Mouse (Mus musculus) natural killer cell, adult 2 months (primary cell): ENCODE results near the gene Phyh.

Experiments
- DNase-seq, 2 experiments: peaks; one replicate each; pipeline ENCODE4 v3.0.0; 2022; ENCODE audit warnings: low spot score in 2 of 2

Gene Phyh

DNA sequence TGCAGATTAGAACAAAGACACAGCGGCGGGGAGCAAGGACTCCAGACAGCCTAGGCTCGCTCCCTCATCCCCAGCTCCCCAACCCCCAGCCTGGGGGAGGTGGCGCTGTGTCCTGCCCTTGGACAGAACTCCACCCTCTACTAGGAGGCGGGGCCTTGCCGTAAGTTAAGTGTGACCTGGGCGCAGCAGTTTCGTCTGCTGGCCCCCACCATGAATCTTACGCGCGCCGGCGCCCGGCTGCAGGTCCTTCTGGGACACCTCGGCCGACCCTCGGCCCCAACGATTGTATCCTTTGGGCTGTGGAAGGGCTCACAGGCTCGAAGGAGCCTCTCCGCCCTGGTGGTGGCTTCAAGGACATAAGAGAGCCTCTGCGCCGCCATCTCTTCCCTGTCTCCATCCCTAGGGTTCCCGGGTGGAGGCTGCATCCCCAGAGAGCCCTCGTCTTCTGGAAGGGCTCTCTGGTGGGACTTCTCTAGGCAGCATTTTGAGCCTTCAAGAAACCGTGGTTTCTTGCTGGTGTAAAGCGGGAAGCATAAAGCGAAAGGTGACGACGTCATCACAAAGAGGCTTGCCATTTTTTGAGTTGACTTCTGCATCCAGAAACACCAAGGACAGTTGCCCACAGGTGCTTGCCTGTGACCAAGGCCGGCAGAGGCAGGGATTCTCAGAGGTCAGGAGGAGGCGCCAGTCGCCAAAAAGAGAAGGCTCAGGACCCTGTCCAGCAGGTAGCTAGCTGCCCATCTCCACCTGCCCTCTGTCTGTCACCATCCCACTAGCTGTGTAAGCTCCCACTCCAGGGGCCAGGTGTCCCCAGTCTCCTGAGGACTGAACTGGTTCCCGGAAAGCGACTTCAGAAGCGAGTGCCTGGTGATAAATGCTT, at the start of gene Phyh:
Gene Phyh (plus strand): TSS at position 160 of the 880 bp plus-strand sequence.
- DNase-seq, result peak; percentile 65 to 70

DNA sequence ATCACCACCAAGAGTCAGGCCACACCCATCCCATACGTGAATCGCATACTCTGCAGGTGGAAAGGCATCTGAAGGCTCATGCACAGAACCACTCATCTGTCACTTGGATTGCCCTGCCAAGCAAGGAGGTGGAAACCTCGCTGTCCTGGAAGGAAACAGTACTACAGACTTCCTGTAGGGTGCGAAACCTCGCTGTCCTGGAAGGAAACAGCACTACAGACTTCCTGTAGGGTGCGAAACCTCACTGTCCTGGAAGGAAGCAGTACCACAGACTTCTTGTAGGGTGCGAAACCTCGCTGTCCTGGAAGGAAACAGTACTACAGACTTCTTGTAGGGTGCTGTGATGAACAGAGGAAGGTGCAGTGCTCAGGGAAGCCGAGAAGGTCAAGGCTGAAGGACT, 46.1 kb upstream of the Phyh start:
- no peak for DNase-seq

DNA sequence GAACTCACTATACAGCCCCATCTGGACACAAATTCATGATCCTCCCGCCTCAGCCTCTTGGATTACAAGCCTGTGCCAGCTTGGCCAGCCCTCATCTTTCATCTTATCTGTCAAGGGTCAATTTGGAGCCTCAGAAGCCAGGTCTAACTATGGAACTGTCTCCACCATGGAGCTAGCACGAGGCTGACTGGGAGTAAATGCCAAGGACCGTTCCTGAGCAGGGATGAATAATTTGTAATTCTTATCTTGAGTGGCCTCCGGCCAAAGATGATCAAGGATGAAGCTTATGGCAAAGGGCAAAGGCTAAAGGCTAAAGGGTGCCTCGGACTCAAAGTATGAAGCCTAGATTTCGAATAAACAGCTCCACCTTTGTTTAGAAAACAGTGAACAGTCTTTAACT, 45.5 kb upstream of the Phyh start:
- no peak for DNase-seq

- no peak for DNase-seq
These were observed 43.7 kb upstream of the Phyh start for GRCm38 (mm10) chr2:4875090-4875489.

DNA sequence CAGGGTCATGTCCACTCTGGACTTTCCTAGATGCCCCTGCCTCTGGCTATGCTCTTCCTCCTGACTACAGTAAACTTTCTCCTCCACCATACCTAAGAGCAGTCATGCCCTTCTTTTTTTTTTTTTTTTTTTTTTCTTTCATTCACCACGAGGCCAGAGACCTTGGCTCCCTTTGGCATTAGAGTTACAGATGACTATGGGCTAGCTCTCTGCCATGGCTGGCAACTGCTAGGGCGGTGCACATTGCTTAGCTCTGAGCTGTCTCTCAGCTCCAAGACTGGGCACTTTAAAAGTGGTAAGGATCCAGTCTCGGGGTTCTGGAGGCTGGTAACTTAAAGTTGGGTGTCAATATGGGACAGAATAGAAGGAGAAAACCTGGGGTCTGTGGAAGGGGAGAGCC, 42.7 kb upstream of the Phyh start:
- no peak for DNase-seq

DNA sequence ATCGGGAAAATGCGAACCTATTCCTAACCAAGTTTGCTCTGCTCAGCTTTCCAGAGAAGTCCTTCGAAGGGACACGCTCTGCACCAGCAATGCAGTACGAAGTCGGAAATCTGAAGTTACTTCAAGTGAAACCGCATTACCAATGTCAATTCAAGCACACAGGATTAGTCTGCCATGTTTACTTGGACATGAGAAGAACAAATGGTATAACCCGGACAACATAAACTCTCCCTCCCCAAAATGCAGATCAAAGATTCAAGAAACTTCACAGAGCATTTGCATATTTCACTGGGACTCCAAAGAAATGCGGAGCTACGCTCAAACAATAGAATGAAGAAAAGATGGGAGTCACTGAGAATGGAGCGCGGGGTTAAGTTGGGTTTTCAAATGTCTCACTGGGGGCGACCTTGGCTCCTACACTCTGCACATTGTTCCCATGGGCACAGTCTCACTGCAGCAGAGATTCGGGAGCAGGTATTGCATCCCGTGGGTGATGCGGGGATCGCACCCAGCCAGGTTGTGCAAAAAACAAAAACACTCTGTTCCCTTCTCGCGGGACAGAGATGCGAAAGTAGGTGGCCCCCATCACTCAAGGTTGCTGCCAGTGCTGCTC, 38.0 kb upstream of the Phyh start:
- no peak for DNase-seq

DNA sequence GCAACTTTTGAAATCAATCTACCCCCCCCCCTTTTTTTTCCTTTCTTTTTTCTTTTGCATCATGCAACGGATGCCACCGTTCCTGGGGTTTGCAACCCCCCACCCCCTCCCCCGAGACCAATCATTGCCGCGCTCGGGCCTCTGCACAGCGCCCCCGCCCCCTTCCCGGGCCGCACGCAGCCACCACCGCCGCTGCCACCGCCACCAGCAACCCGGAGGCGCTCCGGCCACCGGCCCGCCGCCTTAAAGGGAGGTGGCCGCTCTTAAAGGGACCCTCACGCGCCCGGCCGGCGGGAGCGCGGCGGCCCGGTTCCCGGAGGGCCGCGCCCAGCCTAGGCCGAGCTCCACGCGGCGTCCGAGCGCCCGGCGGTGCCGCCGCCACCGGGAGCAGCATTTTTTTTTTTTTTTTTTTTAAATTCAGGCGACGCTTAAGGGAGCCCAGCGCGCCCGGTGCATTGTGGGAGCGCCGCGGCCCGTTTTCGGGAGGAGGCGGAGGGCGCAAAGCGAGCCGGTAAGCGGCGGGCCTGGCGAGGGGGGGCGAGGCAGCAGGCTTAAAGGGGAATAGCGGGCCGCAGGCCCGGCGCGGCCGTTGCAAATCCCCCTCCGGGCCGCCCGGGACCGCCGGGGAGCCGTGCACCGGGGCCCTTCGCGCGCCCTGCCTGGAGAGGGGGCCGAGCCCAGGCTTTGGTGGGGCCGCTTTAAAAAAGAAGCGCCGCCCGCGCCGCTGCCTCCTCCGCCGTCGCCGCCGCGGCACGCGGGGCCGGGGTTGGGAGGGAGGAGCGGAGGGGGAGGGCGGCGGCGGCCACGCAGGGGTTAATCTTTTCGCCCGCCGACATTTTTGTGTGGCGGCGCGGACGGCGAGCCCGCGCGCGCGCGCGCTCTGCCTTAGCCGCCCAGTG, 37.2 kb upstream of the Phyh start, which contains the start of gene Sephs1:
Gene Sephs1 (plus strand): TSS at position 215 of the 899 bp plus-strand sequence.
- peak; percentile 51 to 72 for DNase-seq

- peak; percentile 26 to 51 for DNase-seq
These were observed 36.5 kb upstream of the Phyh start for GRCm38 (mm10) chr2:4882249-4882791.

DNA sequence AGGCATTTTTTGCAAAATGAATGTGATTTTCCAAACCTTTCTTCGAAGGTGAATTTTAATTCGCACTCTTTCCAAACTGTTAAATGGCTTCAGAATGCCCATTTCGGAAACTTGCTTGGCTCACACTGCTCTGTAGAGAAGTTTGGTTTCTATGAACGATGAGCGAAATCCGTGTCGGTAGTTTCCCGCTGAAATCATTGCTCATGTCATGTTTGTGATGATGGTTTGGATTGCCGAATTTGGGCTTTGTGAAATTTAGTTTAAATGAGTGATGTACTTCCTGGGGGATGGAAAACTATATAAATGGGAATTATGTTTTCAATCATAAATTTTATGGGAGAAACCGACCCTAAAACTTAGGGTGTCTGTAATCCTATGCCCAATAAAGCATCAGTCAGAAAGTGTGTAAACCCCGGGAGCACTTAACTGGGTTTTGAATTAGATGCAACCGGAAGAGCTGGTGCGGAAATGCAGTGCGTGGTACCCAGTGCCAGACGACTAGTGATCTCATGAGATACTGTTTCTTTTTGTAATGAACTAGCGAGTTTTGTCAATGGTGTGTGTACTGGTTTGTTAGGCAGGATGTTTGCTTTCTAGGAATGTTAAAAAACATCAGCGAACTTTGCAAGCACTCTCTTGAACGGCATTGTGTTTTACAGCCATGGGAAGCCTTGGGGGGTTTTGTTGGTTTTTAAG, 35.7 kb upstream of the Phyh start:
- DNase-seq, result peak; percentile 20 to 28

- no peak for DNase-seq
These were observed 31.9 kb upstream of the Phyh start for GRCm38 (mm10) chr2:4886896-4887295.

GRCm38 (mm10) chr2:4895598-4895997, 23.2 kb upstream of the Phyh start:
- DNase-seq, result no peak

- DNase-seq, result no peak
These were observed 21.8 kb upstream of the Phyh start for GRCm38 (mm10) chr2:4896970-4897369.

GRCm38 (mm10) chr2:4900624-4901023, 18.2 kb upstream of the Phyh start:
- no peak for DNase-seq

GRCm38 (mm10) chr2:4902346-4902745, 16.5 kb upstream of the Phyh start:
- no peak for DNase-seq

DNA sequence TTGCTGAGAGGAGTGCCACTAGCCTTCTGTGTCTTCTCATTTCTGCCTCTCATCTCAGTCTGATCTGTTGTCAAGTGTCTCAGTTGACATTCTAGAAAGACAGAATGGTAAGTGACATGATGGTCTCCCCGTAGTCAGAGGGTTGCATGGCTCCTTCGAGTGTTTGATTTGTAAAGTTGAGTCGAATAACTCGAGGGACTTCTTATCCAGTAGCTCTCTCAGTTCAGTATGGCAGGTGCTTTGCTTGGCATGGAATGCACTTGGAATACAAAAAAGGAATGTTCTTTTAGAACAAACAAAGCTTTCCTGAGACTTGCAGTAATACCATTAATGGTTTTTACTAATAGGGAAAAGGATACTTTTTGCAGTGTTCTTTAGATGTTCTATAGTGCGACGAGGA, 11.7 kb upstream of the Phyh start:
- DNase-seq, result no peak

DNA sequence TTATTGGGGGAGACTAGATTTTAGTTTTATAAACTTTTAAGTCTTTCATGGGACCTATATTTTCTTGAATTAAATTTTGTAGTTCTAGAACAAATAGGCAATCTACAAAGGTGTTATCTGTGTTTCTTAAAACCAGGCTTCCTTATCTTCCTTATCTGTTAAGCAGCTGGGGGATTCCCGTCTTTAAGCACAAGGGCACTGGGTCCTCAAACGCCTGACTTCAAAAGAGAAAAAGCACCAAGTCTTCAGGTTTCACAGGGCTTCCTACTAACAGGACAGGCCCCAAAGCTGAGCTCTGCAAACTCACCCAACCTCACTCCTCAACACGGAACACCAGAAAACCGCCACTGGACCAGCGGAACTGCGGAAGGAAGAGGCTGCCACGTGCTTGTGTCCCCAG, 10.9 kb upstream of the Phyh start:
- no peak for DNase-seq

DNA sequence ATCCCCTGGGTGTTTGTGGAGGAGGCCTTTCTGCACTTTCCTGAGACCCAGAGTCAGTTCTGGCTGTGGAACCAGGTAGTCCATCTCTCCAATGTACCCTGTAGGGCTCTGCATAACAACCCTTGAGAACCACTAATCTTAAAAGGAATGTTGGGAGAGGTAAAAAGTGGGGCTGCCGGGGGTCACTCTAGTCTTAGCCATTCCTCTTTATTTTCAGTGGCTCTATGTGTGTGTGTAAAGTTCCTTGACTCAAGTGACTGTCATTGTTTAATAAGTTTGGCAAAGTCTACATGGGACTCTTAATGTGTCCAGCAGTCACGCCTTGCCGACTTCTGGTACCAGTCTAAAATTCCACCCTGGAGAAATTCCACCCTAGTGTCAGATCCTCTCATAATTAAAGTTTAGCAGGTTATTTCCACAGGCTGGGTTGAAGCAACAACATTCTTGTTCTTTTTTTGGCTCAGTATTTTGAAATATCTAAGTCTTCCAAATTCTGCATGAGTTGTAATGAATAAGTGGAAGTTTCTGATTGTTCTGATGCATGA, 10.0 kb upstream of the Phyh start:
- DNase-seq, result no peak

GRCm38 (mm10) chr2:4909909-4910308, 8.9 kb upstream of the Phyh start:
- no peak for DNase-seq

DNA sequence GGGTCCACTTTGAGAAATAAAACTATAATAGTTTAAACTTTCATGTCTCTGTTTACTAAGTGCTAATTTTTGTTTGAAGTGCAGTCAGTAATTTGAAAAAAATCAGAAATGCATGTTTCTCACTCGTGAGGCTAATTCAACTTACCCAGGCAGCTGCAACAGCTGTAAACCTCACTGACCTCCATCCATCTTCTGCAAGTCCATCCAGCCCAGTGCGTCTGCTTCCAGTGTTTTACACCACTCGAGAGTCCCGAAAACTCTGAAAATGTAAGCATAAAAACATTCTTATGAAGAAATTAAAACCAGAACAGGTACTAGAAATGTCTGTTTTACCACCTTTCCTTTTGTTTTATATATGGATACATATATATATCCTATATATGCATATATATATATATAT, 8.3 kb upstream of the Phyh start:
- no peak for DNase-seq

DNA sequence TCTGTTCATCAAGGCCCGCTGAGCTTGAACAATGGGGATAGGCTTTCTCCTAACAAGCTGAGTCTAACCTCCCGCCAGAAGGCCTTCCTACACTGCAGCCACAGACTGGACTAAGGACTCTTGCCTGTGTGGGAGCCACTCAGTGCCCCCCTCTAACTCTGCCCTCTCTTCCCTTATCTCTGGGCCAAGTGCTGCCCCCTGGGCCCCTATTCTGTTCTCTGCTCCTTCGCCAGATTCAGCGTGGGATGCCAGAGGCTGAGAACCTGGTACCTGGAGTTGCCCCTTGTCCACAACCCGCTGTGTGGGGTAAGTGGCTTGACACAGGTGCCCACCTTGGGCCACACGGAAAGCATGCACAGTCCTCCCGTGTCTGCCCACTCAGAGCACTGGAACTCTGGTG, 4.9 kb upstream of the Phyh start:
- no peak for DNase-seq

- no peak for DNase-seq
These were observed 2.8 kb upstream of the Phyh start for GRCm38 (mm10) chr2:4916037-4916436.
